Comparison of ENCODE assay signal across 10 mouse cellular contexts in genomic region chr4:130799118-130799517, GRCm38 (mm10). TPM values are rescaled to one million over a fixed set of nuclear protein-coding genes. Genes with fewer than 3 reads are reported as not detected.
DNase-seq lines count a peak whose midpoint lies in the region; ATAC-seq lines count a peak whose summit lies in the region.
"Had no signal": no experiment of that assay in that cellular context is flagged by ENCODE, and none has a peak within 500 bp of the region (broad histone marks: within the 10 kb centered on the region; RNA-seq: fewer than 3 reads in every experiment).

No protein-coding gene starts in this region.

- 51% methylated on average over 4 of the region's 4 CpGs for WGBS in hindbrain, embryonic 13.5 days

- H3K4me3 ChIP-seq in hindbrain, embryonic 13.5 days: no peak overlapping the region
- H3K4me3 ChIP-seq: liver, embryonic 15.5 days had no signal

- no peaks in the 10 kb centered on the region for H3K36me3 ChIP-seq in hindbrain, embryonic 13.5 days
- H3K36me3 ChIP-seq: liver, embryonic 15.5 days had no signal

- H3K27me3 ChIP-seq in hindbrain, embryonic 13.5 days: peaks cover 11% of the 10 kb centered on the region; the same call in 1 of the 2 replicates

- H3K9me3 ChIP-seq in hindbrain, embryonic 13.5 days: no peaks in the 10 kb centered on the region
- H3K9me3 ChIP-seq: liver, embryonic 15.5 days had no signal

- peak; percentile 43 for DNase-seq in gastrocnemius, postnatal 14 days
- no peak for DNase-seq in gastrocnemius, postnatal 36 days
- peak; percentile 51 for DNase-seq in 3134 (ENCODE audit: extremely low read depth, insufficient read length, low spot score)
- peak; percentile 70 to 81 for DNase-seq in cerebellum, postnatal 14 days
- no peak for DNase-seq in urinary bladder, postnatal 10 days (ENCODE audit: low spot score)
- no peak for DNase-seq in thymus, postnatal 0 days (ENCODE audit: low spot score)
- no peak for DNase-seq in urinary bladder, adult 18-20 months (ENCODE audit: low spot score in 2 of 2)
- DNase-seq: thymus, postnatal 4 days had no signal

- H3K4me2 ChIP-seq in hindbrain, embryonic 13.5 days: no peak overlapping the region
- H3K4me2 ChIP-seq: liver, embryonic 15.5 days had no signal

- intact Hi-C loops in gastrocnemius, postnatal 14 days (cut with DNase I; ENCODE audit: low total_unique reads): no loop called here
- intact Hi-C loops in gastrocnemius, postnatal 36 days (cut with DNase I): loop anchor here (5.0 kb wide), 1 partner anchor 38 kb away; no protein-coding TSS in a partner anchor

- peak overlapping the region; percentile 43 for H3K9ac ChIP-seq in hindbrain, embryonic 13.5 days
- H3K9ac ChIP-seq: liver, embryonic 15.5 days had no signal

- H3K4me1 ChIP-seq in hindbrain, embryonic 13.5 days (replicated peaks): peaks cover 96% of the 10 kb centered on the region

- no peak for ATAC-seq in hindbrain, embryonic 13.5 days (ENCODE audit: low FRiP score)

- peak overlapping the region; percentile 41; the same call in 1 of the 2 replicates for H3K27ac ChIP-seq in hindbrain, embryonic 13.5 days
- H3K27ac ChIP-seq: liver, embryonic 15.5 days had no signal

RNA-seq across cellular contexts. Expression of gene Sdc3, which starts 6.8 kb away (rescaled TPM):
- 10 to 100 TPM; 23.3 to 25.2 TPM for total RNA-seq in gastrocnemius, postnatal 14 days (2021)
- total RNA-seq in gastrocnemius, postnatal 36 days (2021): 10 to 100 TPM in 1 of 2 experiments, 1 to 10 TPM in 1; 8.4 to 14.2 TPM
- 71.3 and 76.9 TPM in 2 replicates for polyA plus RNA-seq in hindbrain, embryonic 13.5 days (2015; fragmentation: Nextera tagmentation; extraction: Ambion mirVana)
- 4.8 and 5.1 TPM in 2 replicates for polyA plus RNA-seq in thymus, postnatal 0 days (2015; fragmentation: Nextera tagmentation; extraction: Ambion mirVana)

Comparison
In these comparisons a context has a peak if more than half of its experiments do, and no peak if none do; other contexts are left out.
1. DNase-seq: peak in gastrocnemius, postnatal 14 days (single experiment), 3134 (single experiment) and cerebellum, postnatal 14 days (2 of 2); none in gastrocnemius, postnatal 36 days (0 of 2), urinary bladder, postnatal 10 days (single experiment), thymus, postnatal 0 days (single experiment) and urinary bladder, adult 18-20 months (0 of 2).